Mouse (Mus musculus) T-cell, adult 2 months (primary cell): ENCODE measurements around the gene St6gal2.

Source experiments
- DNase-seq: peaks from one replicate; pipeline ENCODE4 v3.0.0; 2022; ENCODE audit warnings: low spot score

Gene St6gal2

DNA sequence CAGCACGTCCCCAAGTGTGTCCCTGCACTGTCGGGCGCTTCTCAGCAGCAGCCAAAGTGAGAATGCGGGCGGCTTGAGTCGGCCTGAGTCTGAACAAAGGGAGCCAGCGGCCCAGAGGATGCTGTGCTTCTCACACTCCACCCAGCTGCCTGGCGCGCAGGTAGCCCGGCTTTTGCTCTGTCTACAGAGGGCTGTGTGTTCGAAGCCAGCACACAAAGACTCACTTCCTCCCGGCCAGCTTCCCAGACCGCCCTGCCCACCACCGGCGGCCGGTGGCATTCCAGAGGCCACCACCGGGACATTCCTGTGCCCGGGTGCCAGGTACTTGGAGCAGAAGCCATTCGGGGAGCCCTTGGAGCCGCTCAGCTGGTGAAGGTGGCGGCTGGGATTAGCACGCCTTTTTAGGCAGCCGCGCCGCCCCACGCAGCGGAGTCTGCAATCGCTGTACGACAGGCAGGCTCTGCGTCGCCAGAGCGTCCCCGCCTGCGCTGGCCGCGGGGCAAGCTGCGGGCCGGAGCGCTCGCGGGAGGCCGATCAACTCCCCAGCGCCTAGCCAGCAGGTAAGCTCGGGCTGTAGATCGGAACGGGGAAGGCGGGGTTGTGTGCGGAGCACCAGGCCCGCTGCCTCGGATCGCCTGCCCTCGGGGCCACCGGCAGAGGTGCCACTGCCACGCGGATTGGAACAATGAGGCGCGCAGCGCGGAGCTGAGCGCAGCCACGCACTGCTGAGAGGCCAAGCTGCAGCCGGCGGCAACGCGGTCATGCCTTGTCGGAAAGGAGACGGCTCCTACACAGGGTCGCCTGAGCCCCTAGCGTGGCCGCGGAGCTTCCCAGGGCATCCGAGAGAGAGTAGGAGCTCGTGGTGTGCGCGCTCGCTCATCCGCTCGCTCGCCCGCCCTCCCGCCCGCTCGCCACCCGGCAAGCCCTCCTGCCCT lies at the start of gene St6gal2:
St6gal2 (plus strand) TSS at position 133 of the 935 bp plus-strand sequence.
- DNase-seq = no peak

DNA sequence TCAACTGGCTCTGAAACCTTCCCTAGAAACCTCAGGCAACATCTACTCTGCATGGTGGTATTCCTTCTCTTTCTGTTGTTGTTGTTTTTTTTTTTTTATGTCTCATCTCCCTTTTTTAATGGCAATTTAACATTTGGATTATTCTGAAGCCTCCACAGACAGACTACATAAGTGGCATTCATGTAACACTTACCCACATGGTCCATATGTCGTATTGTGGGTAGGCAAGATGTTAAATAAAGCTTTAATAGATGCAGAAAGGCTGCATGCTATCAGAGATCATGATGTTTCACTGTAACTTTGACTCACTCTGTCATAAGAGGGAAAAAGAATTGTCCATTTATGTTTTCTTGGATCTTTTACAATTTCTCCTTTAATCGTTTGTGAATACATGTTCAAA lies 39.1 kb upstream of the St6gal2 start:
- no peak for DNase-seq

DNA sequence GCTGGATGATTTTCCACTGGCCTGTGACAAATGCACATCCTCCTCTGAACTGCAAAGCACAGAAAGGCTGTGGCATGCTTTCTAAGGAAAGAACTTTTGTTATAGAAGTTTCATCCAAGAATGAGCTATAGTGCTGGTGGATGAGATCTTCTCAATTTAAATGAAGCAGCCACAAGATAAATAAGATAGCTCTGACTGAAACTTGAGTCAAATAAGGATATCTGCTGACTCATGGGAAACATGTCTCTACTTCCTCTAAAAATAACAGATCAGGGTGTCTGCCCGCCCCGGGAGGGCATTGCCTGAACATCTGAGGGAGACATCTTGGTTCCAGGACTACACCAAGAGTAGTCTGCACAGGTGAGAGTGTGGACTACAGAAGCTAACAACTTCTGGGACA lies 28.7 kb upstream of the St6gal2 start:
- DNase-seq = no peak

DNA sequence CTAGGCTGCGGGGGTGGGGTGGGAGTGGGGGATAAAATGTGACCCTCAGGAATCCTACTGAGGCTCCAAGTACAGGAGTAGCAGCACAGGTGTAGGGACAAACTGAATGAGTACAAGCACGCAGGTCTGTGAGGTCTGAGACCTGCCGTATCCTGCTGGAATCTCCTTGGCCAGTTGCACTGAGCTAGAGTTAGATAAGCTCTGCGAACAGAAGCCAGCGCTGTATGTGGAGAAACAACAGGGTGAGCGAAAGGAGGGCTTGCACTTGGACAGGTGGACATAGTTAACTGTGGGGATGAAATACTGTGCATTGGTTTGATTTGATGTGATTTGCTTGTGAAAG lies 974 bp downstream of the St6gal2 start:
- no peak for DNase-seq

DNA sequence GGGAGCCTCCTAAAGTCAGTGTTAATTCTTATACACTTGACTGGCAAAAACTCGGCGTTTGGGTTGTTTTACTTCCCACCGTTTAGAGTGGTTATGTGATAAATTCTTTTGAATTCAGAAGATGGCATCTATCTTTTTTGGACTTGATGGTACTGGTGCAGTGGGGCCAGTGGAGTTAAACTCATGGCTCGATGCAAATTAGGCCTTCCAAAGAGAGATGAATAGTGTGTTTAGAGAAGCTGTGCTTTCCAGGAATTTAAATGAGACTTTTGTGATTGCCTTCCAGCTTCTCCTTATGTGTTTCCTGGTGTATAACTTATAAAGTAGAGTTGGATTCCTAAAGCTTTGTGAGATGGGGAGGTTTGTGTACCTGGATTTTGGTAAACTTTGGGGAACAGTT lies 1.5 kb downstream of the St6gal2 start:
- DNase-seq = no peak

DNA sequence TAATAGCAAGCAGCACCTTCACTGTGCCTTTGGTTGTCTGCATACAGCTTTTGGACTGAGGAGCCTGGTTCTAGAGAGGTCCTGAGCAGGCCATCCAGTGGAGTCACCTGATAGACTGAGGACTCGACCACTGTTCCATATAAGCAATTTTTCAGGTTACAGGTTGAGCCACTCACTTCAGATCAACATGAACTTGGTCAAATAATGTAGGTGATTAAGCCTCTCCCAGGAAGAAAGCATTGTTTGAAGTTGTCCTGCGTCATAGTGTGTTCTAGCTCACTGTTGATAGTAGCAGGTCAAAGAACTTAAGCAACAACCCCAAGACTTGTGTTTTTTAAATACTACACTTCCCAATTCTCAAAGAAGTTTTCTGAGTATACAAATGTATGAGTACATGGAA lies 5.8 kb downstream of the St6gal2 start:
- DNase-seq = no peak

DNA sequence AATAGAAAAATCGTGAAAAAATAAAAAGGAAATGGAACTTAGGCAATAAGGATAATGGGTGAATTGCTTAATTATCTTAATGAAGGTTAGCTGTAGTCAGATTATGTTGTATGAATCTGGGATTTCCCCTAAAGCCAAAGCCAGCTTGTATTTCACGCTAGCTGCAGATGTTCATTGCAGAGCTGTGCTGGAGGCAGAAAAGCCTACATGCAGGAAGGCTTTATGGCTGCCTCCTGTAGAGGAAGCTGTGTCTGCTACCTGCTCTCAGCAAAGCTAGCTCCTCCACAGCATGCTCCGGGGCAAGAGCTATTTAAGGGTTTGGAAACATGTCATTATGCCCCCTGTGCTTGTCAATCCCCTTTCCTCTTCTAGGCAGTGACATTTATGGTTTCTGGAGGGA lies 9.3 kb downstream of the St6gal2 start:
- DNase-seq = no peak

DNA sequence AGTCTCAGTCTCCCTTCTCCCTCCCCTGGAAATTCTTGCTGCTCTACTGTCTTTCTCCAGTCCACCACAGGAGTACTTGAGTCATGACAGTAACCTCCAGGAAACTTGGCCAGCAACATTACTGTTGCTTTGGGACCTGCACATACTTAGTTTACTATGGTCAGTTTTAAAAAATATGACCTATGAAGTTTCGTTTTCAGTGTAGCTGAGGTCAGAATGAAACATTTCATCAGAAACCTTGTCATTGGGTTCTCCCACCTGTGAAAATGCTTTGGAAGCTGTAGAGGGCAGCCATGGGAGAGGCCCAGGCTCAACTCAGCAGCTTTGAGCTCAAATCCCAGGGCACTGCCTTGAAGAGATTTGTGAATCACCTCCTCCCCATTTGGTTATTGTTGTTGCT lies 15.0 kb downstream of the St6gal2 start:
- DNase-seq = no peak

DNA sequence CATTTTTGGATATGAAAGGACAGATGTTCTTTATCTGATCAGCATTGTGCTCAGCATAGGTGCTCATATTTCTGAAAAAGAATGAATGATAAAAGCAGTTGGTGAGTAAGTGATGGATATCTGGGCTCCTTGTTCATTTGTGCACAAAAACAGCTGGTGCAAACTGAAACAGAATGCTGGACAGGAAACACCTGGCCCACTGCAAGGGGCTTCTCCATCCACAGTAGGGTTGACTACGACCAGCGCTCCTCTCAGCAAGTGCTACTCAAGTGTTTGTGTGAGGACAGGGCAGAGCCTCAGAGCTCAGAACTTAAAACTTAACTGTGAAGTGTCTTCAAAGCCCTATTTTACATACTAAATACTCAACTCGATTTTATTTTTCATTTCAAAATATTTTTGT lies 22.4 kb downstream of the St6gal2 start:
- no peak for DNase-seq

DNA sequence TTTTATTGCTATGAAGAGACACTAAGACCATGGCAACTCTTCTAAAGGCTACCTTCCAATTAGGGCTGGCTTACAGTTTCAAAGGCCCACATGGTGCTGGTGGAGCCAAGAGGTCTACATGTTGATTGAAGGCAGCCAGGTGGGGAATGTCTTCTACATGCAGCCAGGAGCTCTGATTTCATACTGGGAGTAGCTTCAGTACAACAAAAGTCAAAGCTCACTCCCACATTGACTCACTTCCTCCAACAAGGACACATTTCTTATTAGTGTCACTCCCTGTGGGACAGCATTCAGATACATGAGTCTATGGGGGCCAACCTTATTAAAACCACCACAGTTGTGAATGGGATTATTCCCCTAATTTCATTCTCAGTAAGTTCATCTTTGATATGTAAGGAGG lies 23.8 kb downstream of the St6gal2 start:
- no peak for DNase-seq

DNA sequence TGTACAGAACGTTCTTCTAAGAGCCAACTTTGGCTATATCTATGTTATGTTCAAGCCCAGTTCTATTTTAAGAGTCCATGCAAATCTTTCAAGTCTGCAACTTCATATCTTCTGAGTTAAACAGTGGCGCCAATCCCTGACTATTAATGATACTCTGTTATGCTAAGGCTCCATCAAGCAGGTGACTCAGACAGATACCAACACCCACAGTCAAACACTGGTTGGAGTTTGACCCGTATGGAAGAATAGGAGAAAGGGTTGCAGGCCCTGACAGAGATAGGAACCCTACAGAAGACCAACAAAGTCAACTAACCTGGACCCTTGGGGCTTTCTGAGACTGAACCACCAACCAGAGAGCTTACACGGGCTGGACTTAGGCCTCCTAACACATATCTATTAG lies 30.8 kb downstream of the St6gal2 start:
- DNase-seq = no peak

DNA sequence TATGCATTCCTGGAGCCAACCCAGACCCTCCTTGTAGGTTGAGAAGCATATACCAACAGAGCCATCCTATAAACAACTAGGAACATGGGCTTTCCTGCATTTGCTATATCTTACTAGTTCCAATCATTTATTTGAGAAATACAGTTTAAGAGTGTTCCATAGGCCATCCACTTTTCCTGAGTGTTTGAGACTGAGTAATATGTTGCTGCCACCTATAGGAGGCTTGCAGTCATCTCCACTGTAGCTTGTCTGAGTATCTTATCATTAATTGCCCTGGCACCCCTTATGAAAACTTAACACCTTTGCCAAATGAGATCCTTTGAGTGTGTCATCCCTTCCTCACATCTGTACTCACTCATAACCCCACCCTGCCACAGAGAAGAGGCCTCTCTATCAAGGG lies 32.2 kb downstream of the St6gal2 start:
- no peak for DNase-seq

DNA sequence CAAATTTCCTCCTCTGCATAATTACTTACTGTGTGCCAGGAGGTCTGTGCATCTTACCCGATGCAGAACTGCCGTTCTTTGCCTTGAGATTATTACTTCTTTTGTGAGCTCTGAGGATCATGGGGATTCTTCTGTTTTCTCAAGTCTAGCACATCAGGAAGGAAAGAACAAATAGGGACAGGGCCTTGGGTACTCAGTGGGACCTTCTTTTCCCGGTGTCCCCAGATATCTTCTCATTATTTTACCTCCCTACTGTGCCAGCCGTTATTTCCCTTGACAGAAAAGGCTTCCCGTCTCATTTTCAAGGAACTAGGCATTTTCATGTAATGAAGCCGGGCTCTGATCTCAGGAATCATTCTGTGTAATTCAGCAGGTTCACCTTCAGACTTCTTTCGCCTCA lies 34.2 kb downstream of the St6gal2 start:
- DNase-seq = no peak

DNA sequence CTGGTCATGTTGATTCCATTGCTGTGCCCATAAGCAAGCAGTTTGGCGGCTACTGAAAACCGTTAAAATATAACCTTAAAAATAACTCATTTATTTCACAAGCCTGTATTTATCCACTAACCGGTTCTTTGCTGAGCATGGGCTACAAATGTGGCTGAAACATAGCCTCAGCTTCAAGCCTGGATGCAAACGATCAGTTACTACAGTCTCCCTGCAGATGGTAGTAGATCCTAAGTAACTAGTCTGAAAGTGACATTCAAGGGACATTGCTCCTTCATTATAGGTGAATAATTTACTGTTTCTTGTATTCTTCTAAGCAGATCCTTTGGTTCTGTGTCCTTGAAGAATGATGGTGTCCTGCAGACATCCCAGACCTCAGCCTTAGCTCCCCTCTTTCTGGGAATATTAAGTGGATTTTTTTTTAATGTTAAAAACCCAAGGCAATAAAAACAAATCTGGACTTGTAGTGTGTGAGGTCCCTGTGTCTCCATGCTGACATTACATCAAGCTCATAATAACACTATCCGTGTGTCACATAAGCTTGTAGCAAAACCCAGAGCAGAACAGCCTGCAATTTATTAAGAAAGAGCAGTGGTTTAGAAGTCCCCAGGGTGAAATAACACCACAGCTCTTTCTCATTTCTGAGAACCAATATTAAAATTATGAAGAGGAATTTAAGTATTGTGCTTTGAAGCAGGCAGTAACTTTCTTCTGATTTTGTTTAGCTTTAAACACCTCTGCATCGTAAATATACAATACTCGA lies 39.1 kb downstream of the St6gal2 start:
- no peak for DNase-seq

DNA sequence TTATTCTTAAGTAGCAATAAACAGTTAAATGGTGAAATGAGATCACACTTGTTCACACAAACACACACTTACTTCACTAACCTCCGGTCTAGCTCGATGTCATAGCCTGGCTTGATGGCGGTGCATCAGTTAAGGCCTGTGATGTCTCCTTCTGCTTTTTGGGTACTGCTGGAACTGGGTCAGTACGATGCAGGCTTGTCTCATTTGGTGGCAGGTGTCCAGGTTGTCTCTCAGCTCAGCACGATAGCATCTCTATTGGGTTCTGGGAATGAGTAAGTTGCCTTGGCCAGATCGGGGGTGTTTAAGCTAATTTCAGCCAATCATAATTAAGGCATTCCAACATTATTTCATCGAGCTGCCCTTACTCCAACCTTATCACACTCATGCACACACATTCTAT lies 86.7 kb downstream of the St6gal2 start:
- no peak for DNase-seq

DNA sequence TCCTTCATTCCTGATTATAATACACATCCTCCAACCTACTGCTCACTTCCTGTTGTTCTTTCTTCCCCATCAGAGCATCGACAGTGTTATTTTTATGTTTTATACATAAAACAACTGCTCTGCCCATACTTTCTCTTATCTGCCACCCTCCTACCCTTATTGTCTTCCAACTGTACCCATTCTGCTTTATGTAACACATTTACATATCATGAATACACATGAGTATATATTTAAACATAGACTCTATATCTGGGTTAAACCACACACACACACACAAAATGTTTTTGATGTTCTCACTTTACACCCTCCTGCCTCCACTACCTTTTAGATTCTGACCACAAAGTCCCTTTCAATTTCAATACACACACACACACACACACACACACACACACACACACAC lies 103.3 kb downstream of the St6gal2 start:
- DNase-seq = no peak

DNA sequence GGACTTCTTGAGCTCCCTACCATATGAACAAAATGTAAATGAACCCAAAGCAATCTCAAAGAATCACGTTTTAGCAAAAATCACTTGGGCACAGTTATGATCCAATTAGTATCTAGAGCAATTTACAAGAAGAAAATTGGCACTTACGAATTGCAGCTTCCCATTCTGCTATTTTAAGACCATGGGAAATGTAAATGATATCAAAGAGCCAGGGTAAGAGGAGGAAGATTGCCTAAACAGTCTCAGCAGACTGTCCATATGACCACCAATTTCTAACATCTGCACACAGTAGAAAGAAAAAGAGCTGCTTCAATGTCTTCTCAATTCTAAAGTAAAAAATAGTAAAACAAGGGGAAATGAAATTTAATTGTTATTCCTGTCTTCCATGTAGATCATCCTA lies 116.6 kb downstream of the St6gal2 start:
- no peak for DNase-seq
